Mouse (Mus musculus) megakaryocyte, embryonic 14.5 days (primary cell): ENCODE data around the gene 9330182O14Rik.

Source experiments
- FLI1 ChIP-seq: IDR thresholded peaks from 2 replicates; pipeline ENCODE4 v1.6.1; 2012; ENCODE audit warnings: low read length, inconsistent platforms, mixed read lengths
- GATA1 ChIP-seq: IDR thresholded peaks from 3 replicates; pipeline ENCODE4 v1.6.1; 2012; ENCODE audit warnings: mixed read lengths, low read length, inconsistent platforms, borderline replicate concordance

DNA sequence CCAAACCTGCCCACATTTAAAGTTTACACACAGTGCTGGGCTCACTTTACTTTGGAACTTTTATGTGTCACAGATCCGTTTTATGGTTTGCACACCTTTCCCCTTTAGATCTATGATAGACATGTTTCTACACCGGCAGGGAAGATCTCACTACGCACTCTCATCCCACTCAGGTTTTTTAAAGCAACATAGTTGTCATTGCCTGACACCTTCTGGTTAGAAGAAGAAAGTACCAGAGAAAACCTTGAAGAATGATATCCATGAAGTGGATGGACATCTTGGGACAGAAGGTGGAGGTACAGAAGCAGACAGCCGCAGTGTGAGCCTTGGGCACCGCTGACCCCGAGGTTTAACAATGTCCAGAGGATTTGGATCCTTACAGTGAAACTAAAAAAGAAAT, 23.5 kb downstream of the 9330182O14Rik start:
- TF ChIP-seq GATA1 (no peak), FLI1 (no peak)
